ENCODE assay signal across 9 mouse cellular contexts in the genomic region with DNA sequence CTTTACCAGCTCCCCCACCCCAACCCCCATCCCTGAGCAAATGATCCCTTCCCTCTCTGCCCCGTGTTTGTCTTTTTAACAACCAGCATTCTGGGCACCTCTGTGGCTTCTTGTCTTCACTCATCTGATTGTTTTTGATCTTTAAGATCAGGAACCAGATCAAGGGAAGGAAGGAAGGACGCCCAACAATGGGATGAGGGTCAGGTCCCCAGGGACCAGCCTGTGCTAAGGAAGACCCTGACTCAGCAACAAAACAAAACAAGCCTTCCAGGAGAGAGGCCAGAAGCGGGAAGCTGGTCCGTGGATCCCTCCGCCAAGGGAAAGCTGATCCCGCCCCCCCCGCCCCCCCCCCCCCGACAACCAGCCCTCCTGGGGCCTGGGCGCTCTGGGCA. TPM values are rescaled to one million over a fixed set of nuclear protein-coding genes. Genes with fewer than 3 reads are reported as not detected.
DNase-seq lines count a peak whose midpoint lies in the region; ATAC-seq and TF ChIP-seq lines count a peak whose summit lies in the region.
"Had no signal": no experiment of that assay in that cellular context is flagged by ENCODE, and none has a peak within 500 bp of the region (broad histone marks: within the 10 kb centered on the region; RNA-seq: fewer than 3 reads in every experiment).

No protein-coding gene starts in this region.

- TF ChIP-seq CTCF in gastrocnemius, adult 2 months (IDR thresholded peaks at IDR 0.05) = no peak
- no peak for TF ChIP-seq CTCF in E14TG2a.4 (conservative IDR thresholded peaks at IDR 0.05; ENCODE audit: low read length)

- H3K4me2 ChIP-seq in forebrain, embryonic 16.5 days (ENCODE audit: low read length) = peak overlapping the region; percentile 55
- peak overlapping the region; percentile 66 for H3K4me2 ChIP-seq in liver, embryonic 12.5 days

- DNase-seq in gastrocnemius, adult 2 months = no peak
- no peak for DNase-seq in gastrocnemius, postnatal 14 days
- no peak for DNase-seq in thymus, adult 18-20 months
- DNase-seq in left cerebral cortex, postnatal 36 days (ENCODE audit: low spot score in 2 of 2) = no peak
- DNase-seq in thymus, postnatal 25 days = no peak

- H3K27ac ChIP-seq in gastrocnemius, adult 2 months = peak overlapping the region; percentile 80
- H3K27ac ChIP-seq in forebrain, embryonic 16.5 days (ENCODE audit: low read length) = peak overlapping the region; percentile 20; the same call in 1 of the 2 replicates
- H3K27ac ChIP-seq in liver, embryonic 12.5 days = peak overlapping the region; percentile 22; the same call in 1 of the 2 replicates

- peaks cover 25% of the 10 kb centered on the region for H3K36me3 ChIP-seq in E14TG2a.4 (ENCODE audit: insufficient read depth, low read length)
- H3K36me3 ChIP-seq in forebrain, embryonic 16.5 days (ENCODE audit: control insufficient read depth, insufficient read depth) = no peaks in the 10 kb centered on the region
- no peaks in the 10 kb centered on the region for H3K36me3 ChIP-seq in liver, embryonic 12.5 days

- intact Hi-C loops in gastrocnemius, adult 2 months (cut with DNase I) = no loop called here
- intact Hi-C loops in gastrocnemius, postnatal 14 days (cut with DNase I; ENCODE audit: low total_unique reads) = loop anchor here (2.0 kb wide), 1 partner anchor 45 kb away; no protein-coding TSS in a partner anchor
- intact Hi-C loops in left cerebral cortex, postnatal 36 days (cut with DNase I) = no loop called here

- no peaks in the 10 kb centered on the region for H3K9me3 ChIP-seq in E14TG2a.4 (ENCODE audit: low read length)
- no peaks in the 10 kb centered on the region for H3K9me3 ChIP-seq in forebrain, embryonic 16.5 days (ENCODE audit: control insufficient read depth, low read length)
- H3K9me3 ChIP-seq in liver, embryonic 12.5 days (replicated peaks) = no peaks in the 10 kb centered on the region

- WGBS in forebrain, embryonic 16.5 days = 3% methylated on average over 7 of the region's 9 CpGs
- WGBS in liver, embryonic 12.5 days (ENCODE audit: insufficient replicate concordance) = 17% methylated on average over 5 of the region's 9 CpGs

- no peaks in the 10 kb centered on the region for H3K27me3 ChIP-seq in E14TG2a.4 (ENCODE audit: insufficient read depth, low read length)
- no peaks in the 10 kb centered on the region for H3K27me3 ChIP-seq in forebrain, embryonic 16.5 days (replicated peaks; ENCODE audit: control insufficient read depth, insufficient read depth, low read length)
- H3K27me3 ChIP-seq in liver, embryonic 12.5 days (replicated peaks) = no peaks in the 10 kb centered on the region

- no peak for ATAC-seq in forebrain, embryonic 16.5 days
- ATAC-seq in liver, embryonic 12.5 days = no peak

- H3K9ac ChIP-seq in forebrain, embryonic 16.5 days (replicated peaks; ENCODE audit: low read depth, low read length) = peak overlapping the region; percentile 26
- peak overlapping the region; percentile 49; the same call in 1 of the 2 replicates for H3K9ac ChIP-seq in liver, embryonic 12.5 days

- H3K4me3 ChIP-seq in gastrocnemius, adult 2 months = peak overlapping the region; percentile 59
- H3K4me3 ChIP-seq in E14TG2a.4 (replicated peaks; ENCODE audit: low read length) = peak overlapping the region; percentile 75
- H3K4me3 ChIP-seq in forebrain, embryonic 16.5 days (replicated peaks; ENCODE audit: low read length) = peak overlapping the region; percentile 33
- peak overlapping the region; percentile 46 for H3K4me3 ChIP-seq in liver, embryonic 12.5 days

- peaks cover 75% of the 10 kb centered on the region for H3K4me1 ChIP-seq in E14TG2a.4 (replicated peaks; ENCODE audit: low read depth, low read length)
- peaks cover 10% of the 10 kb centered on the region for H3K4me1 ChIP-seq in forebrain, embryonic 16.5 days (replicated peaks; ENCODE audit: control insufficient read depth, insufficient read depth, low read length)
- peaks cover 30% of the 10 kb centered on the region for H3K4me1 ChIP-seq in liver, embryonic 12.5 days

RNA-seq across cellular contexts. Expression of gene 2900026A02Rik, which starts 41.6 kb away (rescaled TPM):
- 10 to 100 TPM; 19.6 to 24.6 TPM for total RNA-seq in gastrocnemius, adult 2 months (2021)
- total RNA-seq in gastrocnemius, postnatal 14 days (2021) = 10 to 100 TPM; 29.2 to 35.1 TPM
- 4.6 and 5.0 TPM in 2 replicates for polyA plus RNA-seq in forebrain, embryonic 16.5 days (2015; fragmentation: Nextera tagmentation; extraction: Ambion mirVana)
- 1.9 and 2.0 TPM in 2 replicates for polyA plus RNA-seq in liver, embryonic 12.5 days (2016; fragmentation: Nextera tagmentation; extraction: Ambion mirVana)
- 10 to 100 TPM; 40.8 to 41.0 TPM for total RNA-seq in left cerebral cortex, postnatal 36 days (2021)

RNA-seq across cellular contexts. Expression of gene Tmem211, which starts 47.3 kb away (rescaled TPM):
- total RNA-seq in gastrocnemius, adult 2 months (2021) = not detected
- not detected for total RNA-seq in gastrocnemius, postnatal 14 days (2021)
- not detected in 2 replicates for polyA plus RNA-seq in forebrain, embryonic 16.5 days (2015; fragmentation: Nextera tagmentation; extraction: Ambion mirVana)
- polyA plus RNA-seq in liver, embryonic 12.5 days (2016; fragmentation: Nextera tagmentation; extraction: Ambion mirVana) = not detected in 2 replicates
- not detected for total RNA-seq in left cerebral cortex, postnatal 36 days (2021)
- polyA plus RNA-seq: frontal cortex, adult 2 months had no signal

Comparison
In these comparisons a context has a peak if more than half of its experiments do, and no peak if none do; other contexts are left out.
1. H3K27ac ChIP-seq: peak in every context shown above with its lines; median percentile 80 in gastrocnemius, adult 2 months; 22 in liver, embryonic 12.5 days; 20 in forebrain, embryonic 16.5 days.